Mouse (Mus musculus) midbrain, embryonic 13.5 days (tissue): ENCODE results near the gene Sgms1. TPM values are rescaled to one million over a fixed set of nuclear protein-coding genes. Genes with fewer than 3 reads are reported as not detected.

Experiments used
- ATAC-seq: fragments of 200-750 bp; cut with Nextera tagmentation; 2 replicates; pipeline ENCODE4 v1.8.0; 2017; ENCODE audit warnings: mild to moderate bottlenecking, moderate TSS enrichment, moderate library complexity
- H3K27ac ChIP-seq: fragments of 300-500 bp; sonication (generic); 2 replicates; pipeline ENCODE4 v1.5.1; 2015; ENCODE audit warnings: inconsistent platforms, mild to moderate bottlenecking, moderate library complexity
- H3K27me3 ChIP-seq: fragments of 300-500 bp; sonication (generic); 2 replicates; pipeline ENCODE4 v1.6.1; 2015; ENCODE audit warnings: mild to moderate bottlenecking, inconsistent platforms
- H3K36me3 ChIP-seq: fragments of 300-500 bp; sonication (generic); 2 replicates; pipeline ENCODE4 v1.6.1; 2015; ENCODE audit warnings: mild to moderate bottlenecking, inconsistent platforms
- H3K4me1 ChIP-seq: fragments of 300-500 bp; sonication (generic); replicated peaks from 2 replicates; pipeline ENCODE4 v1.6.1; 2015; ENCODE audit warnings: inconsistent platforms
- H3K4me2 ChIP-seq: fragments of 300-500 bp; sonication (generic); replicated peaks from 2 replicates; pipeline ENCODE4 v1.6.1; 2015; ENCODE audit warnings: moderate library complexity, mild to moderate bottlenecking, inconsistent platforms
- H3K4me3 ChIP-seq: fragments of 300-500 bp; sonication (generic); replicated peaks from 2 replicates; pipeline ENCODE4 v1.5.1; 2015; ENCODE audit warnings: mild to moderate bottlenecking, inconsistent platforms
- H3K9ac ChIP-seq: fragments of 300-500 bp; sonication (generic); replicated peaks from 2 replicates; pipeline ENCODE4 v1.6.1; 2015; ENCODE audit warnings: mild to moderate bottlenecking, inconsistent platforms
- H3K9me3 ChIP-seq: fragments of 300-500 bp; sonication (generic); 2 replicates; pipeline ENCODE4 v1.6.1; 2016; ENCODE audit warnings: mild to moderate bottlenecking, inconsistent platforms
- WGBS: fragments of 180-500 bp; shearing (Covaris S2); methylation state at CpG from one replicate; pipeline ENCODE4 v1.1.7; 2015; 5-methylcytosine and 5-hydroxymethylcytosine counted together
- polyA plus RNA-seq: library from polyadenylated mRNA; unstranded; fragments of >200 nt; fragmentation: Nextera tagmentation; extraction: Ambion mirVana; gene quantifications from 2 replicates; pipeline ENCODE4 v1.2.1, GENCODE M21; 2015

Gene Sgms1
- polyA plus RNA-seq, 1 experiment from 2014 or later = 12.7 TPM

DNA sequence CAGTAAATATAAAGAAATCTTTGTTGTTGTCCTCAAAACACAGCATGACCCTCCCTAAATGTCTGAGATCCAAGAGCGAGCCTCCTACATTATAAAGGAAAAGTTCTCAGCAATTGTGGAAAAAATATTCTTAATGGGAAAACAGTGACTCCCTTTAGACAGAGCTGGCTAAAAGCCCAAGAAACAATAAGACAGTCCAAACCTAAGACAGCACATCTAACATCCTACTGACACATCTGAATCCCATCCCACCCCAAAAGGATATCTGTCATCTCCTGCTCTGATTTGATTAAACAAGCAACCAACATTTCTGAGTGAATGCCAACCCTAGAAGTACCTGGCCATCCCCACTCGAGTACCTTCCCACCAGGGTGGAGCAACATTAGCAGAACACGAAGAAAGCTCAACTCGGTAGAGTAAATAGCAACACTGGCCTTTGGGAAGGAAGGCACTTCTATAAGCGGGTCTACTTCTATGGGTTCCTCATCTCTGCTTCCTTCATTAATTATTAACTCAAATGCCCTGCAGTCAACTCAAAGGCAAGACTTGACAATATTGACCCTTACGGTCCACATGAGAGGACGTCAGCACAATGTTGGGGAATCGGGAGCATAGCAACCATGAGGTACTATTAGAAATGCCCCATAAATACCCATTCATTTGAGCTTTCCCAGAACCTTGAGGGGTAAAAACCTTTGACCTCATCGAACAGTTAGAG is 42.7 kb downstream of the Sgms1 start:
- Histone ChIP-seq H3K36me3 (0 out of 2 replicates have a peak, but pooled peaks cover 3% of the 10 kb centered on the region), H3K4me3 (no peak overlapping the region), H3K9me3 (no peaks in the 10 kb centered on the region), H3K4me1 (peaks cover 37% of the 10 kb centered on the region), H3K27me3 (0 out of 2 replicates have a peak, but pooled peaks cover 3% of the 10 kb centered on the region), H3K27ac (no peak overlapping the region), H3K9ac (no peak overlapping the region), H3K4me2 (no peak overlapping the region)
- 89% methylated on average over 9 of the region's 9 CpGs for WGBS
- ATAC-seq = no peak

GRCm38 (mm10) chr19:32346176-32346575 is 43.3 kb downstream of the Sgms1 start:
- ATAC-seq = no peak
- no peak overlapping the region for H3K27ac ChIP-seq
- WGBS = 39% methylated on average over 3 of the region's 3 CpGs
- H3K4me1 ChIP-seq = peaks cover 39% of the 10 kb centered on the region
- no peaks in the 10 kb centered on the region for H3K9me3 ChIP-seq
- no peak overlapping the region for H3K4me3 ChIP-seq
- H3K4me2 ChIP-seq = no peak overlapping the region
- H3K27me3 ChIP-seq = 0 out of 2 replicates have a peak, but pooled peaks cover 3% of the 10 kb centered on the region
- H3K9ac ChIP-seq = no peak overlapping the region
- H3K36me3 ChIP-seq = 0 out of 2 replicates have a peak, but pooled peaks cover 3% of the 10 kb centered on the region

DNA sequence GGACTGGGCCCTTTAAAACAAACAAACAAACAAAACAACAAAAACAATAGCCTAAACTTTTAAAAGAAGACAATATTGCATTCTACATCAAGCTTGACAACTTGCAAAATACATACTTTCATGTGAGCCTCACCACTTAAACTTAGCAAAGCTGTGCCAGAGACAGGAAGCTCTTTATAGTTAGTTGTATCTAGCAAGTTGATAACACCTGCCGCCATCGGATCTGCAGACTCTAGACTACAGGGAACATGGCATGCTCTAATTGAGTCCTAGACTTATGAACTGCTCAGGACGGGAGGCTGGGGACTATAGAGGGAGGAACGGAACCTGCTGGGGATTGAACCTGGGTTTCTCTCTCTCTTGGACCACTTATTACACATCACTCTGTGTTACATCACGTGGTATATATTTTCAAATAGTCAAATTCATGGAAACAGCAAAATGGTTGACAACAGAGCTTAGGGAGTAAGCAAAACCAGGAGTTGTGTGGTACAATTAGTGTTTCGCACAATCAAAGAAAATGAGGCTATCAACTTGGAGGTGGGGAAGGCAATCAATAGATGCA is 44.3 kb downstream of the Sgms1 start:
- no peak overlapping the region for H3K9ac ChIP-seq
- ATAC-seq = no peak
- no peak overlapping the region for H3K4me2 ChIP-seq
- 86% methylated on average over 6 of the region's 6 CpGs for WGBS
- H3K4me3 ChIP-seq = no peak overlapping the region
- H3K36me3 ChIP-seq = 0 out of 2 replicates have a peak, but pooled peaks cover 3% of the 10 kb centered on the region
- no peaks in the 10 kb centered on the region for H3K9me3 ChIP-seq
- H3K4me1 ChIP-seq = peaks cover 39% of the 10 kb centered on the region
- H3K27ac ChIP-seq = no peak overlapping the region
- H3K27me3 ChIP-seq = 0 out of 2 replicates have a peak, but pooled peaks cover 3% of the 10 kb centered on the region

- peak overlapping the region; percentile 16 for H3K4me3 ChIP-seq
- peak; percentile 69 for ATAC-seq
- H3K9me3 ChIP-seq = no peaks in the 10 kb centered on the region
- no peak overlapping the region; the same call in 1 of the 2 replicates for H3K9ac ChIP-seq
- H3K27ac ChIP-seq = no peak overlapping the region
- H3K4me1 ChIP-seq = peaks cover 39% of the 10 kb centered on the region
- H3K27me3 ChIP-seq = 0 out of 2 replicates have a peak, but pooled peaks cover 3% of the 10 kb centered on the region
- WGBS = 21% methylated on average over 4 of the region's 4 CpGs
- H3K4me2 ChIP-seq = peak overlapping the region; percentile 45
- H3K36me3 ChIP-seq = 0 out of 2 replicates have a peak, but pooled peaks cover 3% of the 10 kb centered on the region
These were observed 44.8 kb downstream of the Sgms1 start for GRCm38 (mm10) chr19:32344738-32345121.

- Histone ChIP-seq H3K9ac (no peak overlapping the region; the same call in 1 of the 2 replicates), H3K4me3 (peak overlapping the region; percentile 16), H3K4me2 (peak overlapping the region; percentile 45), H3K27ac (no peak overlapping the region), H3K27me3 (0 out of 2 replicates have a peak, but pooled peaks cover 3% of the 10 kb centered on the region), H3K9me3 (no peaks in the 10 kb centered on the region), H3K36me3 (0 out of 2 replicates have a peak, but pooled peaks cover 3% of the 10 kb centered on the region), H3K4me1 (peaks cover 37% of the 10 kb centered on the region)
- 3% methylated on average over 17 of the region's 17 CpGs for WGBS
- ATAC-seq = peak; percentile 55; the same call in 1 of the 2 replicates
These were observed 45.4 kb downstream of the Sgms1 start for GRCm38 (mm10) chr19:32343937-32344737.

DNA sequence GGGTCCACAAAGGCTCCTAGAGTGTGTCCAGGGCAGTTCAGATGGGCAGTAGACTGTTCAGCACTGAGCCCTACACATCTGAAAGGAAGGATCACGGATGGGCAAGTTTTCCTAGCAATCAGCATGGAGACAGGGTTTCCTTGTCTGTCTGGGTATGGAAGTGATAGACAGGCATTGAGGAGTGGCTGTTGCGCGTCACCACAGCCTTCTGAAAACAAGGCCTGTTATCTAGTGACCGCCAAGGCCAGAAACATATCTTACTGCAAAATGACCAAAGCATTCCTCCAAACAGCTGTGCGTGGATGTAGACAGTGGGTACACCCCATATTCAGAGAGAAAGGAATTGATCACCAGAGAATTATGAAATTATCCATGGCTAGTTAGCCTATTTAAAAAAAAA is 47.1 kb downstream of the Sgms1 start:
- H3K27ac ChIP-seq = 0 out of 2 replicates have a peak overlapping the region, but pooled peaks have one; percentile 16
- H3K9ac ChIP-seq = no peak overlapping the region
- H3K4me1 ChIP-seq = peaks cover 36% of the 10 kb centered on the region
- ATAC-seq = no peak
- no peak overlapping the region for H3K4me3 ChIP-seq
- H3K36me3 ChIP-seq = no peaks in the 10 kb centered on the region
- no peak overlapping the region for H3K4me2 ChIP-seq
- H3K27me3 ChIP-seq = 0 out of 2 replicates have a peak, but pooled peaks cover 1% of the 10 kb centered on the region
- no peaks in the 10 kb centered on the region for H3K9me3 ChIP-seq
- whole genome bisulfite sequencing = 68% methylated on average over 5 of the region's 5 CpGs

DNA sequence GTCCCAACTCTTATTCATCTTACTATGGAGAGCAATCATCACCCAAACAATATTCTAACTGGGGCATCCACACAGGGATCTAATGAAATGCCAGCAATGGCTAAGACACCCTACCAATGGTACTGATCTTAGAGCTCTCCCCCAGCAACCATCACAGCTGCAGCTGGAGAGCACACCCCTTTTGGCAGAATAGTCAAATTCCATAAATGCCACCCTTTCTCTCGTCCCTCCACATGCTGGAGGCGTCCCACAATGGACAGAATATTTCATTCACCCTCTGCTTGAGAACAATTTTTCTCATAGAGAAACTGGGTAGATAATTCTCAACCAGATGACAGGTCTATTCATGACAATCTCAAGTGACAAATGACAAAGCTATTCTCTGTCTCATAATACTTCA is 48.4 kb downstream of the Sgms1 start:
- H3K9me3 ChIP-seq = no peaks in the 10 kb centered on the region
- H3K27me3 ChIP-seq = no peaks in the 10 kb centered on the region
- H3K9ac ChIP-seq = no peak overlapping the region
- ATAC-seq = no peak
- WGBS = 53% methylated on average over 2 of the region's 2 CpGs
- peaks cover 34% of the 10 kb centered on the region for H3K4me1 ChIP-seq
- no peaks in the 10 kb centered on the region for H3K36me3 ChIP-seq
- H3K27ac ChIP-seq = no peak overlapping the region
- H3K4me3 ChIP-seq = no peak overlapping the region
- no peak overlapping the region for H3K4me2 ChIP-seq

- H3K4me1 ChIP-seq = peaks cover 30% of the 10 kb centered on the region
- no peak overlapping the region for H3K9ac ChIP-seq
- no peak overlapping the region for H3K4me3 ChIP-seq
- H3K27me3 ChIP-seq = no peaks in the 10 kb centered on the region
- ATAC-seq = no peak
- H3K36me3 ChIP-seq = no peaks in the 10 kb centered on the region
- H3K27ac ChIP-seq = no peak overlapping the region
- H3K9me3 ChIP-seq = no peaks in the 10 kb centered on the region
- whole genome bisulfite sequencing = 96% methylated on average over 5 of the region's 5 CpGs
- no peak overlapping the region for H3K4me2 ChIP-seq
These were observed 49.3 kb downstream of the Sgms1 start for GRCm38 (mm10) chr19:32340168-32340567.

DNA sequence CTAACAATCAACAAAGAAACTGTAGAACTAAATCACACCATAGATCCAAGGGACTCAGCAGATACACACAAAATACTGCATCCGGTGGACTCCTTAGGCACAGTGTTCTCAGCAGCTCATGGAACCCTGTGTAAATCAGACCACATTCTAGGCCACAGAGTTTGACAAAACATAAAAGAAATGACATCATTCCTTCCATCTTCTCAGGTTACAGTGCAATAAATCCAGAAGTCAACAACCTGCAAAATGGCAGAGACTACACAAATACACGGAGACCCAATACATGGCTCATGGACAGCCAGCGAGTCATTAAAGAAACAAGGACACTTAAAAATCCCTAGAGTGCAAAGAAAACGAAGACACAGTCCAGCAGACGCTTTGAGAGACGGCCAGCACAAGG is 51.8 kb downstream of the Sgms1 start:
- Histone ChIP-seq H3K4me3 (no peak overlapping the region), H3K27ac (no peak overlapping the region), H3K36me3 (no peaks in the 10 kb centered on the region), H3K9ac (no peak overlapping the region), H3K9me3 (no peaks in the 10 kb centered on the region), H3K4me1 (peaks cover 10% of the 10 kb centered on the region), H3K4me2 (no peak overlapping the region), H3K27me3 (no peaks in the 10 kb centered on the region)
- WGBS = 50% methylated on average over 6 of the region's 6 CpGs
- no peak for ATAC-seq

GRCm38 (mm10) chr19:32334751-32335150 is 54.8 kb downstream of the Sgms1 start:
- ATAC-seq = no peak
- H3K36me3 ChIP-seq = no peaks in the 10 kb centered on the region
- no peak overlapping the region for H3K4me2 ChIP-seq
- H3K4me1 ChIP-seq = no peaks in the 10 kb centered on the region
- H3K27ac ChIP-seq = no peak overlapping the region
- H3K9ac ChIP-seq = no peak overlapping the region
- WGBS = 98% methylated on average over 2 of the region's 2 CpGs
- no peaks in the 10 kb centered on the region for H3K9me3 ChIP-seq
- no peaks in the 10 kb centered on the region for H3K27me3 ChIP-seq
- H3K4me3 ChIP-seq = no peak overlapping the region

DNA sequence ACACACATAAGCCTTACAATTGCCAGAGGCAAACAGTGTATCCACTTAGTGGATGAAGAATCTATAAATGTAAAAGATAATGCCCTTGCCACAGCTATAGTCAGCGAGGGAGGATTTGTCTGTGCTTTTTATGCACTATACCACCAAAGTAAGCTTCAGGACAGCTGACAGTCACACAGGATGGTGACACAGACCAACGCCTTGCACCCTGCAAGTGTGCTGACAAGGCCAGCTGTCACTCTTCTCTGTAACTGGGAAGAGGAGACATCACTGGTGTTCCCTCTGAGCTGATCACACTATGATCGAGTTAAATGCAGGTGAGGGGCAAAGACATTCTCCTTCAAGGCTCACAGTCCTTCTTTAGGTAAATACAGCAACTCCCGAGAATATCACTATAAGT is 56.0 kb downstream of the Sgms1 start:
- no peak overlapping the region for H3K27ac ChIP-seq
- H3K9ac ChIP-seq = no peak overlapping the region
- 84% methylated on average over 4 of the region's 4 CpGs for WGBS
- H3K4me2 ChIP-seq = no peak overlapping the region
- no peaks in the 10 kb centered on the region for H3K4me1 ChIP-seq
- H3K27me3 ChIP-seq = no peaks in the 10 kb centered on the region
- no peak overlapping the region for H3K4me3 ChIP-seq
- ATAC-seq = no peak
- H3K36me3 ChIP-seq = no peaks in the 10 kb centered on the region
- H3K9me3 ChIP-seq = no peaks in the 10 kb centered on the region
